Mouse (Mus musculus) stomach, embryonic 15.5 days (tissue): ENCODE measurements around the gene Amer3. TPM values are rescaled to one million over a fixed set of nuclear protein-coding genes. Genes with fewer than 3 reads are reported as not detected.
"Not testable (repeated sequence)": the region's sequence is repeated elsewhere in the genome, so short reads cannot be mapped to it uniquely, and the experiment has no call there.

ENCODE experiments used
- ATAC-seq: fragments of 200-750 bp; cut with Nextera tagmentation; 2 replicates; pipeline ENCODE4 v1.8.0; 2017; ENCODE audit warnings: low read depth, moderate number of reproducible peaks, moderate TSS enrichment; ENCODE audit not compliant: insufficient read depth, low FRiP score
- H3K27ac ChIP-seq: fragments of 300-500 bp; sonication (generic); 2 replicates; pipeline ENCODE4 v1.5.1; 2015; ENCODE audit warnings: mild to moderate bottlenecking, inconsistent platforms
- H3K27me3 ChIP-seq: fragments of 300-500 bp; sonication (generic); replicated peaks from 2 replicates; pipeline ENCODE4 v1.6.1; 2015; ENCODE audit warnings: inconsistent platforms
- H3K36me3 ChIP-seq: fragments of 300-500 bp; sonication (generic); 2 replicates; pipeline ENCODE4 v1.6.1; 2015; ENCODE audit warnings: inconsistent platforms
- H3K4me1 ChIP-seq: fragments of 300-500 bp; sonication (generic); 2 replicates; pipeline ENCODE4 v1.6.1; 2015; ENCODE audit warnings: inconsistent platforms
- H3K4me2 ChIP-seq: fragments of 300-500 bp; sonication (generic); 2 replicates; pipeline ENCODE4 v1.6.1; 2015; ENCODE audit warnings: mild to moderate bottlenecking, inconsistent platforms
- H3K4me3 ChIP-seq: fragments of 300-500 bp; sonication (generic); replicated peaks from 2 replicates; pipeline ENCODE4 v1.5.1; 2015; ENCODE audit warnings: inconsistent platforms
- H3K9ac ChIP-seq: fragments of 300-500 bp; sonication (generic); 2 replicates; pipeline ENCODE4 v1.6.1; 2015; ENCODE audit warnings: inconsistent platforms
- H3K9me3 ChIP-seq: fragments of 300-500 bp; sonication (generic); 2 replicates; pipeline ENCODE4 v1.6.1; 2016; ENCODE audit warnings: inconsistent platforms
- WGBS: fragments of 180-500 bp; shearing (Covaris S2); methylation state at CpG from one replicate; pipeline ENCODE4 v1.1.7; 2015; 5-methylcytosine and 5-hydroxymethylcytosine counted together
- polyA plus RNA-seq: library from polyadenylated mRNA; unstranded; fragments of >200 nt; fragmentation: Nextera tagmentation; extraction: Ambion mirVana; gene quantifications from 2 replicates; pipeline ENCODE4 v1.2.1, GENCODE M21; 2015

Gene Amer3
- polyA plus RNA-seq, 1 experiment from 2014 or later, result 0.73 TPM

DNA sequence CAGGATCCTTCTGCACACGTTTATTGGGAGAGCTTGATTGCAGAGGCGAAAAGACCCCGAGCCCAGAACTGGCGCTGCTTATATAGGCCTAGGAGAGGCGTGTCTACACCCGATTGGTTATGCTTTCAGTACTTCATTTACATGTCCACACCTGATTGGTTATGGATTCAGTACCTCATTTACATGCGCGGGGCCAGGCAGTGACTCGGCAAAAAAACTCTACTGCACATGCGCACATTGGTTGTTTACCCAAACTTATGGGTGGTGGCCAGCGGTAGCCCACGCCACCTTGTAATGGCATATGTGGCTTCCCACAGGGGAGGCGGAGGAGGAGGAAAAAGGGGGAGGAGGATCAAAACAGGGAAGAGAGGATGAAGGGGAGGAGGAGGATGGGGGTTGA lies 40.7 kb downstream of the Amer3 start:
- not testable (repeated sequence) for H3K36me3 ChIP-seq, H3K9me3 ChIP-seq, H3K4me3 ChIP-seq, H3K4me2 ChIP-seq, ATAC-seq, H3K4me1 ChIP-seq, H3K27me3 ChIP-seq, H3K9ac ChIP-seq, H3K27ac ChIP-seq
- 91% methylated on average over 13 of the region's 13 CpGs for WGBS

DNA sequence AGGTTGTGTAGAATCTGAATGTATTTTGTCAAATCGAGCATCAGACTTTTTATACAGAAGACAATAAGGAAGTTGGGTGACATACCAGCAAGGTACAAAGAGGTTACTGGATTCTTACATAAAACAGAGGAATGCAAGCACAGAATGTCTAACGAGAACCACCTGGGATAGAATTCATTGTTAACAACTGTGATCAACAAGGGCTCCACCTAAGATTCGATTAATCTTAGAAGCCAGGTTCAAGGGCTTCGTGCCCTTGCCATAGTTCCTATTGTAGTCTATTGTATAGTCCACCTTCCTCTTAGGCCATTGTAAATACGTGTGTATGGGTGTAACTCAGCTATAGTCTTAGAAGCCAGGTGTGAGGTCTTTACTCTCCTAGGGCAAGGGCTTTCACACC lies 41.3 kb downstream of the Amer3 start:
- not testable (repeated sequence) for H3K4me3 ChIP-seq, H3K36me3 ChIP-seq, H3K4me2 ChIP-seq, H3K9ac ChIP-seq, H3K9me3 ChIP-seq, ATAC-seq, H3K4me1 ChIP-seq, H3K27ac ChIP-seq, H3K27me3 ChIP-seq
- 84% methylated on average over 5 of the region's 5 CpGs for WGBS

DNA sequence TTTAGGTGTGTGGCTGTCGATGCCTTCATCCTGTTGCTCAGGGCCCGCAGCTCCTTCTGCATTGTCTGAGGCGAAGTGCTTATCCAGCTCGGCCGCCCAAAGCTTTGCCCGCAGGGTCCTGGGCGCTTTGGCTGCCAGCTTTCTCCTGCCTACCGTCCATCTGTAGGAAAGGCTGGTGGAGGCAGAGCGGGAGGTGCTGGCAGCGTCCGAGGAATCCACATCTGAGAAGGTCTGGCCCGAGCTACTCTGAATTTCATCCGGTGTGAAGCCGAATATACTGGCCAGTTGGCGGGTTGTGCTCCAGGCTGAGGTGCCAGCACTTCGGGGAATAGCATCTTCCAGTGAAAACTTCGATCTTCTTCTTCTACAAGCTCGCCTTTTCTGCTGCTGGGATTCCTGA lies 56.3 kb downstream of the Amer3 start:
- H3K27ac ChIP-seq, result no peak overlapping the region
- H3K9me3 ChIP-seq, result no peaks in the 10 kb centered on the region
- H3K4me3 ChIP-seq, result no peak overlapping the region
- 77% methylated on average over 18 of the region's 18 CpGs for WGBS
- H3K27me3 ChIP-seq, result no peaks in the 10 kb centered on the region
- H3K36me3 ChIP-seq, result no peaks in the 10 kb centered on the region
- H3K4me2 ChIP-seq, result no peak overlapping the region
- no peaks in the 10 kb centered on the region for H3K4me1 ChIP-seq
- no peak for ATAC-seq
- no peak overlapping the region for H3K9ac ChIP-seq

Other genes starting within 250 kb of the Amer3 start
- 52.6 and 55.5 TPM in 2 replicates for gene Ccdc115, start 140.0 kb upstream of the Amer3 start, polyA plus RNA-seq
- 83.6 and 84.8 TPM in 2 replicates for gene Imp4, start 139.8 kb upstream of the Amer3 start, polyA plus RNA-seq
- gene Ptpn18, start 119.9 kb upstream of the Amer3 start, polyA plus RNA-seq, result 28.8 and 33.1 TPM in 2 replicates
- not detected in 2 replicates for gene Prss39, start 81.2 kb upstream of the Amer3 start, polyA plus RNA-seq
- 0.30 and 0.69 TPM in 2 replicates for gene Cfc1, start 44.0 kb upstream of the Amer3 start, polyA plus RNA-seq
- not detected in 2 replicates for gene Prss40, start 18.7 kb upstream of the Amer3 start, polyA plus RNA-seq